In the genomic region with DNA sequence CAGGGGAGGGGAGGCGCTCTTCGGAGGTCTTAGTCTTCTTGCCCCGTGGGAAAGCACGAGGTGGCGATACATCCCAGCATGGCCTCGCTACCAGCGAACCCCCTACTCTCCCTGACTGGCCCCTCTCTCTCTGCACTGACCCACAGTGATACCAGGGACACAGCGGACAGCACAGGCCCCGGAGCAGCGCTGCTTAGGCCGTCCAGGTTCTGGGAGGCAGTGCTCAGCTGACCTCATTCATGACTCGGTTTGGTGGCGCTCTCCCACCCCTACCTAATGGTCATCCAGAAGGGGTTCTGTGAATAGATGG, we compare ENCODE assay signal across 8 mouse cellular contexts. TPM values are rescaled to one million over a fixed set of nuclear protein-coding genes. Genes with fewer than 3 reads are reported as not detected.
DNase-seq lines count a peak whose midpoint lies in the region; ATAC-seq and TF ChIP-seq lines count a peak whose summit lies in the region.

No protein-coding gene starts in this region.

- no peaks in the 10 kb centered on the region; the same call in 1 of the 2 replicates for H3K27me3 ChIP-seq in heart, embryonic 11.5 days (ENCODE audit: control insufficient read depth, insufficient read depth, low read length)
- H3K27me3 ChIP-seq in E14TG2a.4 (ENCODE audit: insufficient read depth, low read length), result no peaks in the 10 kb centered on the region
- H3K27me3 ChIP-seq in limb, embryonic 14.5 days (ENCODE audit: control insufficient read depth, insufficient read depth, low read length), result no peaks in the 10 kb centered on the region
- no peaks in the 10 kb centered on the region for H3K27me3 ChIP-seq in stomach, postnatal 0 days (ENCODE audit: control insufficient read depth, insufficient read depth, low read length)

- no peaks in the 10 kb centered on the region for H3K9me3 ChIP-seq in heart, embryonic 11.5 days (replicated peaks; ENCODE audit: control insufficient read depth, low read length)
- H3K9me3 ChIP-seq in E14TG2a.4 (ENCODE audit: low read length), result no peaks in the 10 kb centered on the region
- no peaks in the 10 kb centered on the region for H3K9me3 ChIP-seq in limb, embryonic 14.5 days (ENCODE audit: control insufficient read depth, low read length)
- H3K9me3 ChIP-seq in stomach, postnatal 0 days (ENCODE audit: control insufficient read depth, low read length), result no peaks in the 10 kb centered on the region

- peak; percentile 29; the same call in 1 of the 2 replicates for ATAC-seq in heart, embryonic 11.5 days (replicated peaks; ENCODE audit: insufficient number of reproducible peaks, low FRiP score, low TSS enrichment)
- ATAC-seq in limb, embryonic 14.5 days (ENCODE audit: low FRiP score, low read depth), result peak; percentile 16
- ATAC-seq in stomach, postnatal 0 days (ENCODE audit: low FRiP score, low TSS enrichment), result no peak; the same call in 1 of the 2 replicates
- ATAC-seq in activated CD4-positive, CD25-positive, alpha-beta regulatory T cell, adult 4 months, result no peak

- H3K9ac ChIP-seq in heart, embryonic 11.5 days (ENCODE audit: low read depth, low read length), result peak overlapping the region; percentile 73
- peak overlapping the region; percentile 61 for H3K9ac ChIP-seq in limb, embryonic 14.5 days (ENCODE audit: low read depth, low read length, severe bottlenecking)
- peak overlapping the region; percentile 48 for H3K9ac ChIP-seq in stomach, postnatal 0 days (ENCODE audit: low read length)

- peaks cover under 1% of the 10 kb centered on the region; the same call in 1 of the 2 replicates for H3K36me3 ChIP-seq in heart, embryonic 11.5 days (ENCODE audit: control insufficient read depth, insufficient read depth, low read length)
- peaks cover 10% of the 10 kb centered on the region; the same call in 1 of the 2 replicates for H3K36me3 ChIP-seq in E14TG2a.4 (ENCODE audit: insufficient read depth, low read length)
- no peaks in the 10 kb centered on the region for H3K36me3 ChIP-seq in limb, embryonic 14.5 days (ENCODE audit: control insufficient read depth, insufficient read depth, low read length)
- no peaks in the 10 kb centered on the region for H3K36me3 ChIP-seq in stomach, postnatal 0 days (ENCODE audit: control insufficient read depth, insufficient read depth, low read length)

- TF ChIP-seq CTCF in E14TG2a.4 (conservative IDR thresholded peaks at IDR 0.05; ENCODE audit: low read length), result no peak
- no peak for TF ChIP-seq CTCF in embryonic fibroblast, embryonic 13.5 days (IDR thresholded peaks at IDR 0.05; ENCODE audit: borderline replicate concordance, insufficient read depth, low read length)
- no peak for TF ChIP-seq CTCF in stomach, postnatal 0 days (IDR thresholded peaks at IDR 0.05; ENCODE audit: low read depth)

- peak overlapping the region; percentile 78 for H3K4me3 ChIP-seq in heart, embryonic 11.5 days (ENCODE audit: low read depth, low read length)
- peak overlapping the region; percentile 98 for H3K4me3 ChIP-seq in E14TG2a.4 (replicated peaks; ENCODE audit: low read length)
- H3K4me3 ChIP-seq in embryonic fibroblast, embryonic 13.5 days (ENCODE audit: insufficient read depth, low read length), result no peak overlapping the region
- H3K4me3 ChIP-seq in limb, embryonic 14.5 days (replicated peaks; ENCODE audit: low read length), result peak overlapping the region; percentile 93
- peak overlapping the region; percentile 4; the same call in 1 of the 2 replicates for H3K4me3 ChIP-seq in stomach, postnatal 0 days (ENCODE audit: low read depth, low read length)

- no peak for DNase-seq in heart, adult 18-20 months
- DNase-seq in limb, embryonic 14.5 days (ENCODE audit: low spot score), result no peak
- DNase-seq in stomach, postnatal 0 days (ENCODE audit: low spot score), result no peak
- no peak for DNase-seq in cerebellum, adult 9-11 months

- peaks cover 6% of the 10 kb centered on the region for H3K4me1 ChIP-seq in heart, embryonic 11.5 days (ENCODE audit: control insufficient read depth, insufficient read depth, low read length)
- H3K4me1 ChIP-seq in E14TG2a.4 (replicated peaks; ENCODE audit: low read depth, low read length), result peaks cover 48% of the 10 kb centered on the region
- no peaks in the 10 kb centered on the region for H3K4me1 ChIP-seq in embryonic fibroblast, embryonic 13.5 days (ENCODE audit: control insufficient read depth, insufficient read depth, low read length)
- peaks cover 12% of the 10 kb centered on the region for H3K4me1 ChIP-seq in limb, embryonic 14.5 days (ENCODE audit: control insufficient read depth, insufficient read depth, low read length)
- no peaks in the 10 kb centered on the region; the same call in 1 of the 2 replicates for H3K4me1 ChIP-seq in stomach, postnatal 0 days (replicated peaks; ENCODE audit: control insufficient read depth, insufficient read depth)

- TF ChIP-seq POLR2A in embryonic fibroblast, embryonic 13.5 days (IDR thresholded peaks at IDR 0.05; ENCODE audit: low read depth, low read length), result no peak
- TF ChIP-seq POLR2A in limb, embryonic 14.5 days (IDR thresholded peaks at IDR 0.05; ENCODE audit: borderline replicate concordance, extremely low read depth, insufficient read depth, insufficient read length), result no peak

- TF ChIP-seq EP300 in stomach, postnatal 0 days (optimal IDR thresholded peaks at IDR 0.05), result no peak

- 48% methylated on average over 13 of the region's 13 CpGs for WGBS in heart, embryonic 11.5 days (ENCODE audit: insufficient replicate concordance)
- WGBS in limb, embryonic 14.5 days, result 56% methylated on average over 12 of the region's 13 CpGs
- 55% methylated on average over 13 of the region's 13 CpGs for WGBS in stomach, postnatal 0 days

- peak overlapping the region; percentile 67 for H3K4me2 ChIP-seq in heart, embryonic 11.5 days
- peak overlapping the region; percentile 74 for H3K4me2 ChIP-seq in limb, embryonic 14.5 days (replicated peaks; ENCODE audit: low read depth, low read length, severe bottlenecking)
- peak overlapping the region; percentile 33 for H3K4me2 ChIP-seq in stomach, postnatal 0 days (replicated peaks; ENCODE audit: low read depth)

- H3K27ac ChIP-seq in heart, embryonic 11.5 days (ENCODE audit: low read depth, low read length), result peak overlapping the region; percentile 54
- 0 out of 2 replicates have a peak overlapping the region, but pooled peaks have one; percentile 8 for H3K27ac ChIP-seq in embryonic fibroblast, embryonic 13.5 days (ENCODE audit: insufficient read depth, low read length)
- H3K27ac ChIP-seq in limb, embryonic 14.5 days (replicated peaks; ENCODE audit: low read depth, low read length), result peak overlapping the region; percentile 65
- peak overlapping the region; percentile 66; the same call in 1 of the 2 replicates for H3K27ac ChIP-seq in stomach, postnatal 0 days (replicated peaks)

RNA-seq across cellular contexts. Expression of gene Cnot8, which starts 0.7 kb away (rescaled TPM):
- 67.0 and 83.1 TPM in 2 replicates for polyA plus RNA-seq in heart, embryonic 11.5 days (2014; fragmentation: Nextera tagmentation; extraction: Ambion mirVana)
- total RNA-seq in heart, adult 18-20 months (2021), result 10 to 100 TPM; 36.3 to 37.4 TPM
- polyA plus RNA-seq in embryonic fibroblast, embryonic 13.5 days (2011; ENCODE audit: insufficient read length, low read depth, missing spikeins), result 56.9 and 58.1 TPM in 2 replicates
- polyA plus RNA-seq in limb, embryonic 14.5 days (2012; rRNA removed), result 96.7 and 97.2 TPM in 2 replicates
- polyA plus RNA-seq in limb, embryonic 14.5 days (2014; fragmentation: Nextera tagmentation; extraction: Ambion mirVana), result 90.1 and 99.1 TPM in 2 replicates
- polyA plus RNA-seq in stomach, postnatal 0 days (2015; fragmentation: Nextera tagmentation; extraction: Ambion mirVana), result 41.4 and 42.9 TPM in 2 replicates
- 10 to 100 TPM; 76.7 to 88.9 TPM for polyA plus RNA-seq in activated CD4-positive, CD25-positive, alpha-beta regulatory T cell, adult 4 months (2017; shearing (Covaris generic))

RNA-seq across cellular contexts. Expression of gene Gm12248, which starts 10.4 kb away (rescaled TPM):
- not detected in 2 replicates for polyA plus RNA-seq in heart, embryonic 11.5 days (2014; fragmentation: Nextera tagmentation; extraction: Ambion mirVana)
- not detected for total RNA-seq in heart, adult 18-20 months (2021)
- polyA plus RNA-seq in embryonic fibroblast, embryonic 13.5 days (2011; ENCODE audit: insufficient read length, low read depth, missing spikeins), result not detected in 2 replicates
- polyA plus RNA-seq in limb, embryonic 14.5 days (2012; rRNA removed), result not detected in 2 replicates
- not detected in 2 replicates for polyA plus RNA-seq in limb, embryonic 14.5 days (2014; fragmentation: Nextera tagmentation; extraction: Ambion mirVana)
- not detected in 2 replicates for polyA plus RNA-seq in stomach, postnatal 0 days (2015; fragmentation: Nextera tagmentation; extraction: Ambion mirVana)
- polyA plus RNA-seq in activated CD4-positive, CD25-positive, alpha-beta regulatory T cell, adult 4 months (2017; shearing (Covaris generic)), result under 1 TPM in 1 of 2 experiments, not detected in 1; 0.22 TPM

Comparison
In these comparisons a context has a peak if more than half of its experiments do, and no peak if none do; other contexts are left out.
1. ATAC-seq: peak in heart, embryonic 11.5 days (single experiment) and limb, embryonic 14.5 days (single experiment); none in stomach, postnatal 0 days (single experiment) and activated CD4-positive, CD25-positive, alpha-beta regulatory T cell, adult 4 months (single experiment).
2. H3K27ac ChIP-seq: peak in every context shown above with its lines; median percentile 66 in stomach, postnatal 0 days; 65 in limb, embryonic 14.5 days; 54 in heart, embryonic 11.5 days; 8 in embryonic fibroblast, embryonic 13.5 days.
3. Peak in every context shown above with its lines, with median percentiles within 50 percentile points of each other: H3K4me2 ChIP-seq and H3K9ac ChIP-seq.